13 mouse cellular contexts compared by ENCODE assay signal in the genomic region with DNA sequence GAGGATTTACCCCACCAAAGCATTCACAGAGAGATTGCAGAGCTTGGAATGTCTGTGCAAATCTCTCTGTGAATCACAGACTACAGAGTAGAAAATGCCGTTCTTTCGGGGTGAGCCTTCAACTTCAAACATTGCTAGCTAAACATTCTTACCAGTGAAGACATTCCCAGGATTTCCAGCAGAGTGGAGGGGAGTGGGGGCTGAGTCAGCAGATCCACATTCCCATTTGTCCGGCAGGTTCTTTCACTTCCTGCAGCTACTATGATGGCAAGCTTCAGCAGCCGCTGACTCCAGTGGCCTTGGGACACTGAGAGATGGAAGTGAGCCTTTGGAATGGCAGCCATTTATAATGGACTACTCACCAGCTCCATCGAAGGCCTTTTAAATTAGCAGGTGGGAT.
"Had no signal": no experiment of that assay in that cellular context is flagged by ENCODE, and none has a peak within 500 bp of the region (broad histone marks: within the 10 kb centered on the region; RNA-seq: fewer than 3 reads in every experiment).

No protein-coding gene starts in this region.

- DNase-seq: gastrocnemius, postnatal 14 days; gastrocnemius, postnatal 36 days; heart, adult 11 months; heart, adult 2 months; heart, postnatal 14 days; heart, postnatal 36 days; kidney, adult 11 months; kidney, adult 2 months; kidney, postnatal 14 days; kidney, postnatal 36 days; layer of hippocampus, adult 9-11 months; layer of hippocampus, postnatal 36 days; left cerebral cortex, postnatal 4 days had no signal
